13 mouse cellular contexts compared by ENCODE assay signal in genomic region chr6:97124336-97125010, GRCm38 (mm10). TPM values are rescaled to one million over a fixed set of nuclear protein-coding genes. Genes with fewer than 3 reads are reported as not detected.
A peak's percentile ranks its signal among the peaks of the same experiment; 100 is the strongest.
DNase-seq lines count a peak whose midpoint lies in the region; ATAC-seq lines count a peak whose summit lies in the region.
"Had no signal": no experiment of that assay in that cellular context is flagged by ENCODE, and none has a peak within 500 bp of the region (broad histone marks: within the 10 kb centered on the region; RNA-seq: fewer than 3 reads in every experiment).

No protein-coding gene starts in this region.

- H3K27ac ChIP-seq in heart, embryonic 16.5 days (ENCODE audit: low read length): peak overlapping the region; percentile 29; the same call in 1 of the 2 replicates
- H3K27ac ChIP-seq: limb, embryonic 12.5 days had no signal

- H3K9me3 ChIP-seq in heart, embryonic 16.5 days (replicated peaks; ENCODE audit: control insufficient read depth, low read length): no peaks in the 10 kb centered on the region
- H3K9me3 ChIP-seq: limb, embryonic 12.5 days; megakaryocyte, embryonic 14.5 days had no signal

- peaks cover 16% of the 10 kb centered on the region for H3K36me3 ChIP-seq in heart, embryonic 16.5 days (ENCODE audit: control insufficient read depth, insufficient read depth)

- H3K27me3 ChIP-seq in heart, embryonic 16.5 days (ENCODE audit: control insufficient read depth, insufficient read depth, low read length): no peaks in the 10 kb centered on the region
- H3K27me3 ChIP-seq: limb, embryonic 12.5 days; megakaryocyte, embryonic 14.5 days had no signal

- 44% methylated on average over 10 of the region's 10 CpGs for WGBS in heart, embryonic 16.5 days

- peak; percentile 63 for ATAC-seq in heart, embryonic 16.5 days (replicated peaks; ENCODE audit: extremely low read depth, insufficient read depth, low FRiP score)
- no peak for ATAC-seq in inflammation-experienced regulatory T-cells, adult 6 months

- no peak overlapping the region for H3K4me3 ChIP-seq in heart, embryonic 16.5 days (ENCODE audit: low read length)
- H3K4me3 ChIP-seq: erythroblast, embryonic 14.5 days; limb, embryonic 12.5 days; megakaryocyte, embryonic 14.5 days had no signal

- no peak for DNase-seq in heart, adult 8-10 months (ENCODE audit: low spot score)
- DNase-seq in urinary bladder, postnatal 14 days (ENCODE audit: low spot score): peak; percentile 50
- no peak for DNase-seq in urinary bladder, postnatal 10 days (ENCODE audit: low spot score)
- DNase-seq in kidney, adult 8-10 months: peak; percentile 54 to 56
- no peak for DNase-seq in right cerebral cortex, postnatal 4 days
- DNase-seq in spleen, postnatal 10 days (ENCODE audit: low spot score in 2 of 2): no peak
- DNase-seq: cerebellum, postnatal 10 days; thymus, postnatal 4 days had no signal

- H3K9ac ChIP-seq in heart, embryonic 16.5 days (ENCODE audit: low read length): no peak overlapping the region
- H3K9ac ChIP-seq: limb, embryonic 12.5 days had no signal

- H3K4me2 ChIP-seq in heart, embryonic 16.5 days (ENCODE audit: low read depth, low read length): peak overlapping the region; percentile 23
- H3K4me2 ChIP-seq: limb, embryonic 12.5 days had no signal

- peaks cover 10% of the 10 kb centered on the region for H3K4me1 ChIP-seq in heart, embryonic 16.5 days (ENCODE audit: control insufficient read depth, insufficient read depth, low read length)
- H3K4me1 ChIP-seq: limb, embryonic 12.5 days; megakaryocyte, embryonic 14.5 days had no signal

RNA-seq across cellular contexts. Expression of gene Eogt, which starts 24.5 kb away (rescaled TPM):
- 14.7 and 15.6 TPM in 2 replicates for polyA plus RNA-seq in heart, embryonic 16.5 days (2015; fragmentation: Nextera tagmentation; extraction: Ambion mirVana)
- 10 to 100 TPM; 11.2 to 13.1 (median 12.1) TPM for total RNA-seq in heart, adult 8-10 months (2022)
- polyA plus RNA-seq in inflammation-experienced regulatory T-cells, adult 6 months (2017; shearing (Covaris generic)): 10 to 100 TPM in 1 of 3 experiments, 1 to 10 TPM in 2; 5.9 to 12.2 (median 6.9) TPM
- polyA plus RNA-seq: erythroblast, embryonic 14.5 days had no signal

RNA-seq across cellular contexts. Expression of gene Tmf1, which starts 54.4 kb away (rescaled TPM):
- 19.6 and 24.2 TPM in 2 replicates for polyA plus RNA-seq in heart, embryonic 16.5 days (2015; fragmentation: Nextera tagmentation; extraction: Ambion mirVana)
- total RNA-seq in heart, adult 8-10 months (2022): 10 to 100 TPM; 36.6 to 42.0 (median 41.6) TPM
- polyA plus RNA-seq in inflammation-experienced regulatory T-cells, adult 6 months (2017; shearing (Covaris generic)): 10 to 100 TPM; 44.3 to 55.2 (median 54.8) TPM

Comparison
In these comparisons a context has a peak if more than half of its experiments do, and no peak if none do; other contexts are left out.
1. DNase-seq: peak in urinary bladder, postnatal 14 days (single experiment) and kidney, adult 8-10 months (2 of 2); none in heart, adult 8-10 months (single experiment), urinary bladder, postnatal 10 days (single experiment), right cerebral cortex, postnatal 4 days (single experiment) and spleen, postnatal 10 days (0 of 2).